Mouse (Mus musculus) megakaryocyte, embryonic 14.5 days (primary cell): ENCODE results near the gene Traf4.

Experiments
- FLI1 ChIP-seq: IDR thresholded peaks from 2 replicates; pipeline ENCODE4 v1.6.1; 2012; ENCODE audit warnings: low read length, inconsistent platforms, mixed read lengths
- GATA1 ChIP-seq: IDR thresholded peaks from 3 replicates; pipeline ENCODE4 v1.6.1; 2012; ENCODE audit warnings: mixed read lengths, low read length, inconsistent platforms, borderline replicate concordance

DNA sequence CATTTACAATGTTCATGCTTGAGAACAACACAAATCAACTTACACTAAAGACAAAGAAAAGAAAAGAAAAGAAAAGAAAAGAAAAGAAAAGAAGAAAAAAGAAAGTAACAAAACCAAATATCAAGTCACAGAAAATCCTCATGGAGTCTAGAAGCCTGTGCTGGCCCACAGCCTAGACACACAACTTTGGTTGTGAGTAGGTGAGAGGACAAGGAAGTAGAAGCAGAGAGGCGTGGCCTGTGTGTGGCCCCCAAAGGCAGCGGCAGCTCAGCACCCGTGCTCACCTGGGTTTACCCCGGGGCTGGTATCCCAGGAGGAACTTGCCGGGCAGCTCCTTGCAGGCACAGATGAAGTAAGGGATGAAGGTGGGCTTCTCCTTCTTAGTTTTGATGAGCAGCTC, 46.1 kb upstream of the Traf4 start:
- no peak for TF ChIP-seq GATA1
- no peak for TF ChIP-seq FLI1
